Mouse (Mus musculus) CD8-positive naive resting alpha-beta T cell, adult 2 months (primary cell): ENCODE results near the gene Sbk2.

Experiments used
- DNase-seq, 2 experiments: peaks; one replicate each; pipeline ENCODE4 v3.0.0; 2022; ENCODE audit warnings: low read depth in 2 of 2, low spot score in 2 of 2

Gene Sbk2

DNA sequence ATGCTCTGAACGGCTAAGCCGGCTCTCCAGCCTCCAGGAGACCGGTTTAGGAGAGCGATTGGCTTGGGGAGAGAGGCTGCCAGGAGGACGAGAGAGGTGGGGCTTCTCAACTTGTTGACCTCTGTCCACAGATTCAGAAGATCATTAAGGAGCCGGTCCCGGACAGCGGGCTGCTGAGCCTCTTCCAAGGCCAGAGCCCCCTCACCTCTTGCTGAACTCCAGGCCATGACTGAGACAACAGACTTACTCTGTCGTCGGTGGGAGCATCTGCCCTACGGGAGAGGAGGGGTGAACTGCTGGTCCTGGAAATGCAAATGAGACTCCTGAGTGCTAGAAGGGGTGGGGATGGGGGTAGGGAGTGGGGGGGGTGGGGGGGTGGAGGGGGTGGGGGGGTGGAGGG is 69.0 kb downstream of the Sbk2 start:
- DNase-seq = no peak
